Mouse (Mus musculus) left cerebral cortex, adult 9 months (tissue): Measurements from ENCODE around the gene Zfp39.
A peak's percentile ranks its signal among the peaks of the same experiment; 100 is the strongest.

Experiments used
- DNase-seq, 2 experiments: peaks; one replicate each; pipeline ENCODE4 v3.0.0; 2022; ENCODE audit warnings: low spot score in 2 of 2

Gene Zfp39

GRCm38 (mm10) chr11:58903511-58904409 is at the start of gene Zfp39:
Zfp39 (minus strand) TSS chr11:58904225.
- peak; percentile 86 to 97 for DNase-seq

GRCm38 (mm10) chr11:58953351-58954169 is 49.5 kb upstream of the Zfp39 start:
- DNase-seq: no peak

GRCm38 (mm10) chr11:58951210-58951609 is 47.2 kb upstream of the Zfp39 start:
- DNase-seq: no peak

GRCm38 (mm10) chr11:58949480-58950431 is 45.7 kb upstream of the Zfp39 start:
- DNase-seq: peak in 1 of 2 experiments; percentile 66

GRCm38 (mm10) chr11:58948542-58949479 is 44.8 kb upstream of the Zfp39 start, which contains the start of gene Hist3h2ba:
Hist3h2ba (plus strand) TSS chr11:58948920.
- DNase-seq: peak; percentile 88 to 94

GRCm38 (mm10) chr11:58947798-58948528 is 43.9 kb upstream of the Zfp39 start:
- DNase-seq: peak in 1 of 2 experiments; percentile 69

- DNase-seq: no peak
Observed at GRCm38 (mm10) chr11:58947306-58947705, 43.3 kb upstream of the Zfp39 start.

GRCm38 (mm10) chr11:58944136-58944535 is 40.1 kb upstream of the Zfp39 start:
- no peak for DNase-seq

- no peak for DNase-seq
Observed at GRCm38 (mm10) chr11:58939088-58939439, 35.0 kb upstream of the Zfp39 start.

GRCm38 (mm10) chr11:58938322-58939087 is 34.5 kb upstream of the Zfp39 start, which contains the start of gene Rnf187:
Rnf187 (minus strand) TSS chr11:58938916.
- DNase-seq: peak; percentile 83 to 93

GRCm38 (mm10) chr11:58937909-58938308 is 33.9 kb upstream of the Zfp39 start:
- DNase-seq: no peak

GRCm38 (mm10) chr11:58931576-58931975 is 27.6 kb upstream of the Zfp39 start:
- DNase-seq: no peak

- no peak for DNase-seq
Observed at GRCm38 (mm10) chr11:58930254-58930653, 26.2 kb upstream of the Zfp39 start.

GRCm38 (mm10) chr11:58929641-58930040 is 25.6 kb upstream of the Zfp39 start:
- no peak for DNase-seq

GRCm38 (mm10) chr11:58929055-58929454 is 25.0 kb upstream of the Zfp39 start:
- DNase-seq: no peak

- DNase-seq: no peak
Observed at GRCm38 (mm10) chr11:58927790-58928651, 24.0 kb upstream of the Zfp39 start.

- DNase-seq: no peak
Observed at GRCm38 (mm10) chr11:58927053-58927452, 23.0 kb upstream of the Zfp39 start.

GRCm38 (mm10) chr11:58926651-58927050 is 22.6 kb upstream of the Zfp39 start:
- DNase-seq: no peak
